Mouse (Mus musculus) cerebral cortex, adult 2 months (tissue): ENCODE measurements around the gene Fst.

Experiments
- WGBS: fragments of 180-500 bp; shearing (Covaris S2); methylation state at CpG from one replicate; pipeline ENCODE4 v1.1.7; 2018; 5-methylcytosine and 5-hydroxymethylcytosine counted together

Fst gene

DNA sequence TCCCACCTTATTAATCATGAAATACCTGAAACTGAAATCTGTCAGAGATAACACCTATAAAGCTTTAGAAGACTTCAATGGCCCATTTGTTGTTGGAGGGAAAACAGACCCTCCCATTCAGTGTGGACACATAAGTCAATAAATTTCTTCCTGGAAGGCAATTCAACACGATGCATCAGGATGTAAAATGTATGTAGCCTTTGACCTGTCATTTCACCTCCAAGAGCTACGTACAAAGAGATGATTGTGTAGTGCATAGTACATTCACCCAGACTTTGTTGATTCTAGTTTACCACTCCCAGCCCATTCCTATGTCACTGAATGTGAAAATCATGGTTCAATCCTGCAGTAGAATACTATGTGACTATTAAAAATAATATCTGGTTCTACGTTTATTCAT is 39.4 kb downstream of the Fst start:
- WGBS: 85% methylated on average over 3 of the region's 3 CpGs

GRCm38 (mm10) chr13:114406866-114407265 is 51.9 kb downstream of the Fst start:
- WGBS: 38% methylated on average over 5 of the region's 5 CpGs

DNA sequence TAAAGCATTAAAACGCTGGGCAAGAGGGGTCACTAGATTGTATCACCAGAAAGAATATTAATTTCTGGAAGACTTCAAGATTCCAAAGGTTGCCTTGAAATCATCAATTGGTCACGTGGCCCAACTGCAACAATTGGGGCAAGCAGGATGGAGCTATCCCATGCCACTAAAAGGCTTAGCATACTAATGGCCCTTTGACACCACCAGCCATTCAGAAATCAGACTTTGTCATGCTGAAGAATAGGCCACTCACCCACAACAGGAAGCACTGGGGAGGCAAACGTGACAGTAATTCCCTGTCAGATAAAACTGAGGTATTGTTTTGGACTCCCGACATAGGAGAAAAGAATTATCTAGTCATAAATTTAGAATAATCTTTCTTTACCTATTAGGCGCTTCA is 52.3 kb downstream of the Fst start:
- 49% methylated on average over 5 of the region's 5 CpGs for WGBS

- 77% methylated on average over 9 of the region's 9 CpGs for WGBS
These were observed 53.5 kb downstream of the Fst start for GRCm38 (mm10) chr13:114405100-114405715.
